Mouse (Mus musculus): ENCODE results near the gene Tnfsf11. TPM values are rescaled to one million over a fixed set of nuclear protein-coding genes. Genes with fewer than 3 reads are reported as not detected.

Gene Tnfsf11
- total RNA-seq (2021), result under 1 TPM in 1 of 2 experiments, not detected in 1; 0.19 TPM

GRCm38 (mm10) chr14:78307286-78308237 lies at the start of gene Tnfsf11:
Gene Tnfsf11 (minus strand): TSS chr14:78308043.
- no peak for DNase-seq (ENCODE audit: extremely low spot score in 1 of 2, low spot score in 2 of 2)
- intact Hi-C loops (cut with DNase I), result no loop called here

GRCm38 (mm10) chr14:78356764-78357163 lies 48.9 kb upstream of the Tnfsf11 start:
- intact Hi-C loops (cut with DNase I), result no loop called here
- DNase-seq (ENCODE audit: extremely low spot score in 1 of 2, low spot score in 2 of 2), result no peak

GRCm38 (mm10) chr14:78355381-78355780 lies 47.5 kb upstream of the Tnfsf11 start:
- no peak for DNase-seq (ENCODE audit: extremely low spot score in 1 of 2, low spot score in 2 of 2)
- intact Hi-C loops (cut with DNase I), result no loop called here

GRCm38 (mm10) chr14:78352865-78353264 lies 45.0 kb upstream of the Tnfsf11 start:
- no peak for DNase-seq (ENCODE audit: extremely low spot score in 1 of 2, low spot score in 2 of 2)
- intact Hi-C loops (cut with DNase I), result no loop called here

GRCm38 (mm10) chr14:78351544-78351943 lies 43.7 kb upstream of the Tnfsf11 start:
- DNase-seq (ENCODE audit: extremely low spot score in 1 of 2, low spot score in 2 of 2), result no peak
- intact Hi-C loops (cut with DNase I), result no loop called here

GRCm38 (mm10) chr14:78347715-78348114 lies 39.9 kb upstream of the Tnfsf11 start:
- intact Hi-C loops (cut with DNase I), result no loop called here
- no peak for DNase-seq (ENCODE audit: extremely low spot score in 1 of 2, low spot score in 2 of 2)

- intact Hi-C loops (cut with DNase I), result no loop called here
- no peak for DNase-seq (ENCODE audit: extremely low spot score in 1 of 2, low spot score in 2 of 2)
These were observed 35.2 kb upstream of the Tnfsf11 start for GRCm38 (mm10) chr14:78343007-78343406.

GRCm38 (mm10) chr14:78342146-78342545 lies 34.3 kb upstream of the Tnfsf11 start:
- intact Hi-C loops (cut with DNase I), result no loop called here

GRCm38 (mm10) chr14:78333341-78333740 lies 25.5 kb upstream of the Tnfsf11 start:
- intact Hi-C loops (cut with DNase I), result no loop called here
- DNase-seq (ENCODE audit: extremely low spot score in 1 of 2, low spot score in 2 of 2), result no peak

More at GRCm38 (mm10) chr14:78342146-78342545, 34.3 kb upstream of the Tnfsf11 start:
- no peak for DNase-seq (ENCODE audit: extremely low spot score in 1 of 2, low spot score in 2 of 2)

- no peak for DNase-seq (ENCODE audit: extremely low spot score in 1 of 2, low spot score in 2 of 2)
- intact Hi-C loops (cut with DNase I), result no loop called here
These were observed 23.5 kb upstream of the Tnfsf11 start for GRCm38 (mm10) chr14:78331368-78331767.

GRCm38 (mm10) chr14:78330576-78331300 lies 22.9 kb upstream of the Tnfsf11 start:
- intact Hi-C loops (cut with DNase I), result no loop called here
- no peak for DNase-seq (ENCODE audit: extremely low spot score in 1 of 2, low spot score in 2 of 2)

- intact Hi-C loops (cut with DNase I), result no loop called here
- DNase-seq (ENCODE audit: extremely low spot score in 1 of 2, low spot score in 2 of 2), result no peak
These were observed 22.1 kb upstream of the Tnfsf11 start for GRCm38 (mm10) chr14:78329765-78330451.

GRCm38 (mm10) chr14:78323356-78323755 lies 15.5 kb upstream of the Tnfsf11 start:
- intact Hi-C loops (cut with DNase I), result no loop called here

GRCm38 (mm10) chr14:78322916-78323315 lies 15.1 kb upstream of the Tnfsf11 start:
- intact Hi-C loops (cut with DNase I), result no loop called here
- DNase-seq (ENCODE audit: extremely low spot score in 1 of 2, low spot score in 2 of 2), result no peak

More at GRCm38 (mm10) chr14:78323356-78323755, 15.5 kb upstream of the Tnfsf11 start:
- no peak for DNase-seq (ENCODE audit: extremely low spot score in 1 of 2, low spot score in 2 of 2)

GRCm38 (mm10) chr14:78320248-78320647 lies 12.4 kb upstream of the Tnfsf11 start:
- no peak for DNase-seq (ENCODE audit: extremely low spot score in 1 of 2, low spot score in 2 of 2)
- intact Hi-C loops (cut with DNase I), result no loop called here

GRCm38 (mm10) chr14:78319580-78319979 lies 11.7 kb upstream of the Tnfsf11 start:
- DNase-seq (ENCODE audit: extremely low spot score in 1 of 2, low spot score in 2 of 2), result no peak
- intact Hi-C loops (cut with DNase I), result no loop called here

- intact Hi-C loops (cut with DNase I), result no loop called here
- DNase-seq (ENCODE audit: extremely low spot score in 1 of 2, low spot score in 2 of 2), result no peak
These were observed 11.2 kb upstream of the Tnfsf11 start for GRCm38 (mm10) chr14:78319000-78319399.

- DNase-seq (ENCODE audit: extremely low spot score in 1 of 2, low spot score in 2 of 2), result no peak
These were observed 9.8 kb upstream of the Tnfsf11 start for GRCm38 (mm10) chr14:78317623-78318022.

GRCm38 (mm10) chr14:78300914-78301313 lies 6.9 kb downstream of the Tnfsf11 start:
- no peak for DNase-seq (ENCODE audit: extremely low spot score in 1 of 2, low spot score in 2 of 2)
- intact Hi-C loops (cut with DNase I), result no loop called here

More at GRCm38 (mm10) chr14:78317623-78318022, 9.8 kb upstream of the Tnfsf11 start:
- intact Hi-C loops (cut with DNase I), result no loop called here

Measured in left cerebral cortex, postnatal 10 days (tissue).